Mouse (Mus musculus) embryonic facial prominence, embryonic 15.5 days (tissue): ENCODE results near the gene Atf6. TPM values are rescaled to one million over a fixed set of nuclear protein-coding genes. Genes with fewer than 3 reads are reported as not detected.

ENCODE experiments used
- ATAC-seq: fragments of 200-750 bp; cut with Nextera tagmentation; 2 replicates; pipeline ENCODE4 v1.8.0; 2017; ENCODE audit warnings: low read depth, moderate TSS enrichment; ENCODE audit not compliant: insufficient number of reproducible peaks, low FRiP score, low TSS enrichment
- H3K27ac ChIP-seq: fragments of 300-500 bp; sonication (generic); replicated peaks from 2 replicates; pipeline ENCODE4 v1.5.1; 2015; ENCODE audit warnings: mild to moderate bottlenecking, inconsistent platforms
- H3K27me3 ChIP-seq: fragments of 300-500 bp; sonication (generic); 2 replicates; pipeline ENCODE4 v1.6.1; 2015; ENCODE audit warnings: inconsistent platforms
- H3K36me3 ChIP-seq: fragments of 300-500 bp; sonication (generic); 2 replicates; pipeline ENCODE4 v1.6.1; 2015; ENCODE audit warnings: mild to moderate bottlenecking, inconsistent platforms
- H3K4me1 ChIP-seq: fragments of 300-500 bp; sonication (generic); 2 replicates; pipeline ENCODE4 v1.6.1; 2015; ENCODE audit warnings: inconsistent platforms
- H3K4me2 ChIP-seq: fragments of 300-500 bp; sonication (generic); replicated peaks from 2 replicates; pipeline ENCODE4 v1.6.1; 2015; ENCODE audit warnings: mild to moderate bottlenecking, inconsistent platforms
- H3K4me3 ChIP-seq: fragments of 300-500 bp; sonication (generic); replicated peaks from 2 replicates; pipeline ENCODE4 v1.5.1; 2015; ENCODE audit warnings: mild to moderate bottlenecking, inconsistent platforms
- H3K9ac ChIP-seq: fragments of 300-500 bp; sonication (generic); 2 replicates; pipeline ENCODE4 v1.6.1; 2015; ENCODE audit warnings: inconsistent platforms
- H3K9me3 ChIP-seq: fragments of 300-500 bp; sonication (generic); replicated peaks from 2 replicates; pipeline ENCODE4 v1.6.1; 2016; ENCODE audit warnings: inconsistent platforms
- WGBS: fragments of 180-500 bp; shearing (Covaris S2); methylation state at CpG from one replicate; pipeline ENCODE4 v1.1.7; 2015; 5-methylcytosine and 5-hydroxymethylcytosine counted together
- polyA plus RNA-seq: library from polyadenylated mRNA; unstranded; fragments of >200 nt; fragmentation: Nextera tagmentation; extraction: Ambion mirVana; gene quantifications from 2 replicates; pipeline ENCODE4 v1.2.1, GENCODE M21; 2015

Gene Atf6
- polyA plus RNA-seq, 1 experiment from 2014 or later: 8.9 TPM

GRCm38 (mm10) chr1:170876906-170877305 lies 9.3 kb upstream of the Atf6 start:
- Histone ChIP-seq H3K4me3 (no peak overlapping the region), H3K27ac (no peak overlapping the region), H3K9me3 (no peaks in the 10 kb centered on the region), H3K4me1 (no peaks in the 10 kb centered on the region), H3K9ac (no peak overlapping the region), H3K4me2 (no peak overlapping the region), H3K27me3 (no peaks in the 10 kb centered on the region), H3K36me3 (peaks cover 53% of the 10 kb centered on the region)
- ATAC-seq: no peak
- WGBS: 89% methylated on average over 5 of the region's 5 CpGs

GRCm38 (mm10) chr1:170875676-170876075 lies 8.1 kb upstream of the Atf6 start:
- H3K27me3 ChIP-seq: no peaks in the 10 kb centered on the region
- no peak overlapping the region for H3K9ac ChIP-seq
- 84% methylated on average over 3 of the region's 3 CpGs for WGBS
- H3K4me1 ChIP-seq: no peaks in the 10 kb centered on the region
- no peak for ATAC-seq
- H3K9me3 ChIP-seq: no peaks in the 10 kb centered on the region
- no peak overlapping the region for H3K27ac ChIP-seq
- no peak overlapping the region for H3K4me2 ChIP-seq
- no peak overlapping the region for H3K4me3 ChIP-seq
- peaks cover 47% of the 10 kb centered on the region for H3K36me3 ChIP-seq

- no peaks in the 10 kb centered on the region for H3K27me3 ChIP-seq
- ATAC-seq: no peak
- no peak overlapping the region for H3K27ac ChIP-seq
- H3K4me3 ChIP-seq: no peak overlapping the region
- H3K4me2 ChIP-seq: no peak overlapping the region
- H3K36me3 ChIP-seq: peaks cover 29% of the 10 kb centered on the region
- no peaks in the 10 kb centered on the region for H3K9me3 ChIP-seq
- WGBS: 92% methylated on average over 2 of the region's 2 CpGs
- no peak overlapping the region for H3K9ac ChIP-seq
- 0 out of 2 replicates have a peak, but pooled peaks cover 2% of the 10 kb centered on the region for H3K4me1 ChIP-seq
Measured at GRCm38 (mm10) chr1:170871961-170872360, 4.4 kb upstream of the Atf6 start.

GRCm38 (mm10) chr1:170871402-170871801 lies 3.8 kb upstream of the Atf6 start:
- 83% methylated on average over 6 of the region's 6 CpGs for WGBS
- no peak overlapping the region for H3K4me3 ChIP-seq
- H3K9ac ChIP-seq: no peak overlapping the region
- H3K4me1 ChIP-seq: 0 out of 2 replicates have a peak, but pooled peaks cover 5% of the 10 kb centered on the region
- no peaks in the 10 kb centered on the region for H3K9me3 ChIP-seq
- H3K27ac ChIP-seq: no peak overlapping the region
- no peaks in the 10 kb centered on the region for H3K27me3 ChIP-seq
- H3K36me3 ChIP-seq: peaks cover 25% of the 10 kb centered on the region
- no peak for ATAC-seq
- no peak overlapping the region for H3K4me2 ChIP-seq

- Histone ChIP-seq H3K4me2 (peak overlapping the region; percentile 62), H3K4me1 (0 out of 2 replicates have a peak, but pooled peaks cover 5% of the 10 kb centered on the region), H3K36me3 (peaks cover 8% of the 10 kb centered on the region), H3K27ac (no peak overlapping the region), H3K9ac (peak overlapping the region; percentile 29), H3K4me3 (peak overlapping the region; percentile 79), H3K9me3 (no peaks in the 10 kb centered on the region), H3K27me3 (no peaks in the 10 kb centered on the region)
- WGBS: 14% methylated on average over 14 of the region's 14 CpGs
- ATAC-seq: no peak
Measured at GRCm38 (mm10) chr1:170868905-170869283, 1.3 kb upstream of the Atf6 start.

- Histone ChIP-seq H3K4me3 (peak overlapping the region; percentile 79), H3K27me3 (no peaks in the 10 kb centered on the region), H3K9ac (peak overlapping the region; percentile 61), H3K27ac (peak overlapping the region; percentile 71), H3K4me1 (0 out of 2 replicates have a peak, but pooled peaks cover 5% of the 10 kb centered on the region), H3K4me2 (peak overlapping the region; percentile 62), H3K9me3 (no peaks in the 10 kb centered on the region), H3K36me3 (peaks cover 7% of the 10 kb centered on the region)
- WGBS: under 1% methylated on average over 33 of the region's 33 CpGs
- peak; percentile 81 for ATAC-seq
Measured at GRCm38 (mm10) chr1:170868107-170868904, 735 bp upstream of the Atf6 start.

- H3K36me3 ChIP-seq: peaks cover 3% of the 10 kb centered on the region
Measured at GRCm38 (mm10) chr1:170866992-170867690, 430 bp downstream of the Atf6 start.

GRCm38 (mm10) chr1:170865406-170865805 lies 2.2 kb downstream of the Atf6 start:
- Histone ChIP-seq H3K4me3 (no peak overlapping the region), H3K27ac (no peak overlapping the region), H3K4me2 (no peak overlapping the region), H3K4me1 (0 out of 2 replicates have a peak, but pooled peaks cover 5% of the 10 kb centered on the region), H3K36me3 (no peaks in the 10 kb centered on the region), H3K9me3 (no peaks in the 10 kb centered on the region), H3K27me3 (no peaks in the 10 kb centered on the region), H3K9ac (no peak overlapping the region)
- WGBS: 83% methylated on average over 5 of the region's 5 CpGs
- no peak for ATAC-seq

More at GRCm38 (mm10) chr1:170866992-170867690, 430 bp downstream of the Atf6 start:
- Histone ChIP-seq H3K9ac (peak overlapping the region; percentile 61), H3K27me3 (no peaks in the 10 kb centered on the region), H3K4me3 (peak overlapping the region; percentile 79), H3K4me2 (peak overlapping the region; percentile 62), H3K4me1 (0 out of 2 replicates have a peak, but pooled peaks cover 5% of the 10 kb centered on the region), H3K9me3 (no peaks in the 10 kb centered on the region), H3K27ac (peak overlapping the region; percentile 71)
- WGBS: 1% methylated on average over 30 of the region's 30 CpGs
- ATAC-seq: peak; percentile 40; the same call in 1 of the 2 replicates

- Histone ChIP-seq H3K27ac (no peak overlapping the region), H3K4me3 (no peak overlapping the region), H3K9me3 (no peaks in the 10 kb centered on the region), H3K4me2 (no peak overlapping the region), H3K27me3 (no peaks in the 10 kb centered on the region), H3K9ac (no peak overlapping the region), H3K4me1 (0 out of 2 replicates have a peak, but pooled peaks cover 5% of the 10 kb centered on the region), H3K36me3 (no peaks in the 10 kb centered on the region)
- no peak for ATAC-seq
- 62% methylated on average over 3 of the region's 3 CpGs for WGBS
Measured at GRCm38 (mm10) chr1:170864754-170865153, 2.8 kb downstream of the Atf6 start.

GRCm38 (mm10) chr1:170864234-170864633 lies 3.3 kb downstream of the Atf6 start:
- no peaks in the 10 kb centered on the region for H3K9me3 ChIP-seq
- ATAC-seq: no peak
- no peaks in the 10 kb centered on the region for H3K36me3 ChIP-seq
- no peak overlapping the region for H3K4me2 ChIP-seq
- no peak overlapping the region for H3K9ac ChIP-seq
- 0 out of 2 replicates have a peak, but pooled peaks cover 5% of the 10 kb centered on the region for H3K4me1 ChIP-seq
- no peaks in the 10 kb centered on the region for H3K27me3 ChIP-seq
- no peak overlapping the region for H3K27ac ChIP-seq
- H3K4me3 ChIP-seq: no peak overlapping the region

GRCm38 (mm10) chr1:170863033-170863432 lies 4.5 kb downstream of the Atf6 start:
- ATAC-seq: no peak
- Histone ChIP-seq H3K9ac (no peak overlapping the region), H3K4me2 (no peak overlapping the region), H3K4me3 (no peak overlapping the region), H3K27me3 (no peaks in the 10 kb centered on the region), H3K36me3 (no peaks in the 10 kb centered on the region), H3K9me3 (no peaks in the 10 kb centered on the region), H3K4me1 (0 out of 2 replicates have a peak, but pooled peaks cover 5% of the 10 kb centered on the region), H3K27ac (no peak overlapping the region)
- 64% methylated on average over 4 of the region's 4 CpGs for WGBS
